Mouse (Mus musculus): ENCODE measurements around the gene Depdc5.
"Not testable (repeated sequence)": the region's sequence is repeated elsewhere in the genome, so short reads cannot be mapped to it uniquely, and the experiment has no call there.

Gene Depdc5

GRCm38 (mm10) chr5:33004110-33004509, 140.6 kb downstream of the Depdc5 start:
- no peak for DNase-seq

GRCm38 (mm10) chr5:33005442-33006145, 142.1 kb downstream of the Depdc5 start:
- peak; percentile 75 for DNase-seq

DNA sequence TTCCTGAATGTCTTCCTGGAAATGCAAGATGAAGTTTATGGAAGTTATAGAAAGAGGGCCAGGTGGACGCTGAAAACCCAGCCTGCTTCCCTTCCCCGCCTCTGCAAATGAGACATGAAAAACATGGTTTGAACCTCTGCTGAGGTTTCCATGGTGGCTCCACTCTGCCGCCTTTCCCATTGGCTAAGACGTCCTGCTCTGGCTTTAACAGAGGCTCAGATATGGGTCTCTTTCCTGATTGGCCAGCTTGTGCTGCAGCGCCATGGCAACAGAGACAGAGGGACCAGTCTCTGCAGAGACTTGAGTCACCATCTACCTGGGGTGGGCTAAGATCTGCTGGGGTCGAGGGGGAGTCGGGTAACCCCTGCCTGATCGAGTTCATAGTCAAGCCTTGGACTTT, 143.2 kb downstream of the Depdc5 start:
- peak; percentile 88 for DNase-seq

DNA sequence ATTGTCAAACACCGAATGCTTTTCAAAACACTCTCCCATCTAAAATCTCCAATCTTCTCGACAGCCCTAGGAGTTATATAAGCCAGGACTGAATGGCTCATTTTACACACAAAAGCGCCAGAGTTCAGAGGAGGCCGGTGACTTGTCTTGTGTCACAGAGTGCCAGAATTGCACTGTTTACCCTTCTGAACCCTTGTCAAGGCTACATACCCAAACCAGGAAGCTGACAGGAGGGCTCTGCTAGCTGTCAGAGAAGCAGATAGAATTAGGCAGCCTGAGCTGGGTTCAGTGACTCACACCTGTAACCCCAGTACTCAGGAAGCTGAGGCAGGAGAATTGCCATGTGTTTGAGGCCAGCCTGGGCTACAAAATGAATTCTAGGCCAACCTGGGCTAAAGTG, 143.9 kb downstream of the Depdc5 start:
- DNase-seq, result no peak

GRCm38 (mm10) chr5:33009301-33009700, 145.8 kb downstream of the Depdc5 start:
- DNase-seq, result no peak

DNA sequence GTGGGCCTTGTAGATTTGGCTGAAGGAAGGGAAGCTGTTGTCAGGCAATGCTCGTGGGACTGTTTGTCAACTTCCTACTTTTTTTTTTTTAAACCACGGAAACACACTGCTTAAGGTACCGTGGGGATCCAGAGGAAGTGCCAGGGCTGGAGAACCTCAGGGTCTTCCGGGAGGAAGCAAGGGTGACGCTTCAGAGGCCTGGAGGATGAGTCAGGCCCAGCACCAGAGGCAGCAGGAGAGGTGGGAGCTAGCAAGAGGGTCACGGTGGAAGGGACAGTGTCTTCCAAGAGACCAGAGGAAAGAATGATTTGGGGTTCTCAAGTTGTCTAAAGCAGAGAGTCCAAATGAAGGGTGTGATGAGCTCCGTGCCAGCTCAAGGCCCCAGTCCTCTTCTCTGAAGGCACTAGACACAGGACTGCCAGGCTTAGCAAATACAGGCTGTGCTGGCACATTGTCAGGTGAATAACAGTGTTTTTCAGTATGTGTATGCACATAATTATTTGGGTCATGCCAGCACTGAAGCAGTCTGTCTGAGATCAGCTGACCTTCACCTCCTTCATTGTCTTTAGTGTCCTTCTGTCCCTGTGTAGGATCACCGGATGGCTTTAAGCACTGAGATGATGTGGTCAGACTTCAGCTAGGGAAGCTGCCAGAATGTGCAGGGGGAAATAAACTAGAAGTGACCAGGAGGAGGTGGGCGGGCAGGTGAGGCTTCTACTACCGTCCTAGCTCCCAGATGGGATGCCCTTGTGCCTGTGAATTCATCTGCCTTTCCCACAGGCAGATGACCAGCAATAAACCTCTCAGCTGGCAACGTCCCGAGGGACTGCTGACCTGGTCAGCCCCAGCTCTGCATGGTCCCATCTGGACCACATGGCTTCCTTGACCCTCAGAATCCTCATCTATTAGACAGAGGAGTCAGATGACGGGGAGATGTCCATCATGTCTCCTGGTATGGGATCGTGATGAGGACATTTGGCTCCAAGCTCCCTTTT, 146.6 kb downstream of the Depdc5 start:
- DNase-seq, result no peak

DNA sequence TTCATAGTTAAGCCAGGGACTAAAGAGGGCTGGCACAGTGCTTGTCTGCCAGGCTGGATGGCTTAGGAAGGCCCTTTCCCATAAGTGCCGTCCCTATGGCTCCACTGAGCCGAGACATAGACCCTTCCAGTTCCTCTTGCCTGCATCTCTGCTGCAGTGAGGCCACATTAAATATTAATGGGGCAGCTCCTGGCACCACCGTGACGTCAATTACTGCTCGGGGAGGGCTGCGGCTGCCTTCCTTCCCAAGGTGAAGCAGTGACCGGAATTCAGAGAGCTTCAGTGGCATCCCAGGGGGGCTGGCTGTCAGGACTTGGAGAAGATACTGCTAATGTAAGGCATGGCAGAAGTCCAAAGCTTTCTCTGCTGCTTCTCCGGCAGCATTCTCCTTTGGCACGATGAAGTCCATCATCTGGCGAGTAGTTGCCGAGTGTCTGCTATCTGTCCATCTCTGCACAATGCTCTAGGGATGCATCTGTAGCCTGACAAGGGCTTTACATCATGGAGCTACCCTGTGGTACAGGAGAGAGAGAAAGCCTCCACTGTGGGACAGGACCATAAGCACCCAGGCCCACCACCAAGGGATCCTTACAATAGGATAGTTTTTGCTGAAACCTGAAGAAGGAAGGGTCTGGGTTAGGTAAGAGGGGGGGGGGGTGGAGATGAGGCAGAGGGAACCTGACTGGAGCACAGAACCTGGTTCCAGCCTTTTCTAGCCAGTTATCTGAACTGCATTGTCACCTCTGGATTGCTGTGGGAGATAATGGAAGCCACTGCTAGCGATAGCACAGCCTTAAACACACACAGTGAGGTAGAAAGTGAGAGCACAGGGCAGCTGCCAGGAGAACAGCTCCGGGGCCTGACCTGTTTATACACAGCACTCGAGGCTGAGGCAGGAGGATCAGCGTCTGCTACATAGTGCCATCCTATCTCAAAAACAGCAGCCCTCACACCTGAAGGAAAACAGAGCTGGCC, 147.9 kb downstream of the Depdc5 start:
- DNase-seq, result peak; percentile 52

- no peak for DNase-seq
Measured at GRCm38 (mm10) chr5:33014096-33014495, 150.6 kb downstream of the Depdc5 start.

GRCm38 (mm10) chr5:33015579-33015978, 152.1 kb downstream of the Depdc5 start:
- DNase-seq, result peak; percentile 71

DNA sequence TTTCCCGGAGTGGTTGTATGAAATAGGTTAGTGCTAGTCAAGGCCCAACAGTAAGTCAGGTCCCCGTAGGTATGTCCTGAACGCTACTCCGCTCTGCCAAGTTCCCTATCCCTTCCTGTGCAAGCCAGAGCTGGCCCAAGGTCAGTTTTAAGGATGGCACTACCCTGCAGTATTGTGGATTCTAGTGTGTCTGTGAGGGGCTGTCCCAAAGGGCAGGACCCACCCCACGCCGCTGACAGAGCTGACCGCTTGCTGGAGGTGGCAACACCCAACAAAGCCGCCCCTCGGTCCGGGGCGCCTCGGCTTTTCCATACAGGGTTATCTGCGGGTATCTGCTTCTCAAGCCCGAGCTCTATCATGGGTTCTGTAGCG, 154.7 kb downstream of the Depdc5 start:
- no peak for DNase-seq

DNA sequence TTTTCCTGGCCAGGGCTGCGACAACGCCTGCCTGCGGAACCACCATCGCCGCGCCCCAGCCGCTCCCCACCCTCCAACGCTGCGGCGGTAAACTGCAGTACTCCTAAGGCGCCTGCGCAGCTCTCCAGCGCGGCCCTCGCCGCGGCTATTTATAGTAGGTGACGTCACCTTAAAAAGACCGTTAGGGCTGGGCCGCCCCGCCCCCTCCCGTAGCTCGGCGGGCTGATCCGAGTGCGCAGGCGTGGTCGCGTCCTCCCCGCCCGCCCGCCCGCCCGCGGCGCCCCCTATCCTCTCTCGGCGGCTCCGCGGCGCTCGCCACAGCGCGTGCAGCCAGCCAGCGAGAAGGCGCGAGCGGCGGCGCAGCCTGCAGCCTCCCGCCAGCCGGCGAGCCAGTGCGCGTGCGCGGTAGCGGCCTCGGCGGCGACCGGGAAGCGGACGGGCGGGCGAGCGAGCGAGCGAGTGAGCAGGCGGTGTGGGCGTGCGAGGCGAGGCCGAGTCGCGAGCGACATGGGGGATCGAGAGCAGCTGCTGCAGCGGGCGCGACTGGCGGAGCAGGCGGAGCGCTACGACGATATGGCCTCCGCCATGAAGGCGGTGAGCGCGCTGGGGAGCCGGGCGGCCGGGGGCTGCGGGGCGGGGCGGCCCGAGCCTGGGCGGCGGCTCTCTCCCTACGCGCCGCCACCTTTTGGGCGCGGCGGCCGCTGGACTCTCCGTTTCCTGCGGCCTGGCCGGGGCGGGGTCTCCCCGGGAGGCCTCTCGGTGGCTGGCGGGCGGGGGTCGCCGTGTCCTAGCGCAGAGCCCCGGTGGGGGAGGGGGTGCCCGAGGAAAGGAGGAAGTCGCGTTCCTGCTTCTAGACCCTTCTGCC, 155.3 kb downstream of the Depdc5 start, which contains the start of gene Ywhah:
Gene Ywhah, plus strand, starts transcription at position 256 of the 865 bp plus-strand sequence.
- peak; percentile 97 for DNase-seq

DNA sequence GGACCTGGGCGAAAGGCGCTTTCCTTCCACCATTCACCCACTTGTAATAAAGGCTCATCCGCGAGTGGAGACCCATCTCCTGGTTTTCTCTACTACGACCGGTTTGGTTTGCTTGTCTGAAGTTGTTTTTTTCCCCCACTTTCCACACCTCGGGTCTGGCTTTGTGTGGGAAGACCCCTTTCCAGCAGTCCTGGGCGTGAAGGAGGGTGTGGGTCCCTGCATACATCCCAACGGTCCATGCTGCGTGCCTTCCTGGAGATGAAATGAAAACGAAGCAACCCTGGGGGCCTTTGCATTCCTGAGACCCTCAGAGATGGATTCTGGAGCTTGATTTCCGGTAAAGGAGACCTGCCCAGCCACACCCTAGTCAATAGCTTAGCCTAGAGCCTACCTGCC, 155.9 kb downstream of the Depdc5 start:
- no peak for DNase-seq

- DNase-seq, result no peak
Measured at GRCm38 (mm10) chr5:33021622-33022021, 158.1 kb downstream of the Depdc5 start.

- no peak for DNase-seq
Measured at GRCm38 (mm10) chr5:33023337-33023736, 159.8 kb downstream of the Depdc5 start.

DNA sequence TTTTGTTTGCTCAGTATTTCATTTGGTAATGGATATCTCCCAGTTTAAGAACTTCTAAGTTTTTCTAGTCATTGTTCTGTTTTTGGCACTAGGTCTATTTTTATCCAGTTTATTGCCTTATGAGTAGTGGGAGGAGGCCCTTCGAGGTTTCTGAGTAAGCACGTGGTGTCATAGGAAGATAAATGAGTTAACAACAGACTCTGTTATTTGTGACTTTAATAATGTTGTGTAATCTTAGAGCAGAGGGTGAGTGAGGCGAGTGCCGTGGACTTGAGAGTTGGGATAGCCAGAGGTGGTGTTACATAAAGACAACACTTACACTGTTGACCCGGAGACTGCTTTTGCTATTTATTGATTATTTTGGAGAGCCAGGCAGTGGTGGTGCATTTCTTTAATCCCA, 161.0 kb downstream of the Depdc5 start:
- DNase-seq, result no peak

- no peak for DNase-seq
Measured at GRCm38 (mm10) chr5:33028656-33029055, 165.2 kb downstream of the Depdc5 start.

DNA sequence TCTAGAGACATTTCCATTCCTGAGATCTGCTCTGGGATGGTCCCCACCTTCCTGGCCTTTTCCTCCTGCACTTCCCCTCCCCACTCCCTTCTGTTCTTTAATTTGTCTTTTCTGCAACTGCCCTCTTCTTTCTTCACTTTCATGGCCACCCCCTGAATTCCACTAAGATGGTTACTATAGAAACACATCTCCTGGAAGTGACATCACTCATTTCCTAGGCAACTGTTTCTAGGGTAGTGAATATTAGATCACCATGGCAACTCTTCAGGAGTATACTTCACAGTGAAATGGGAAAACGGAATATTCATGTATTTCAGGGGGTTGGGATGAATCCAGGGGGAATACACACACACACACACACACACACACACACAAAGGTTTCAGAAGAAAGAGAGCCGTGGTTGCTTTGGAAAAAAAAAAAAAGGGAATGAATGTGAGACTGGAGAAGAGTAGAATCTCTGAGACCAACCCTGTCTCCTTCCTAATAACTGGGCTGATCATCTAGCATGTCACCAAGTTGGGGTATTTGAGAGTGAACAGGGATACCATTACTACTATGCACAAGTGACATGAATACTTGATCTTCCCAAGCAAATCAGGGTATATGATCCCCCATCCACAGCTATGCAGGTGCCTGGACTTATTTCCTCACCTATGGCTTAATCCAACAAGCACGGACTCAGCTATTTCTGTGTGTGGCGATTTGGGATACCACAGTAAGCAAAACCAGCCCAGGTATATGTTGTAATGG, 167.1 kb downstream of the Depdc5 start:
- no peak for DNase-seq

- DNase-seq, result no peak
Measured at GRCm38 (mm10) chr5:33032036-33032773, 168.7 kb downstream of the Depdc5 start.

- DNase-seq, result peak; percentile 79
Measured at GRCm38 (mm10) chr5:33033121-33033520, 169.6 kb downstream of the Depdc5 start.

DNA sequence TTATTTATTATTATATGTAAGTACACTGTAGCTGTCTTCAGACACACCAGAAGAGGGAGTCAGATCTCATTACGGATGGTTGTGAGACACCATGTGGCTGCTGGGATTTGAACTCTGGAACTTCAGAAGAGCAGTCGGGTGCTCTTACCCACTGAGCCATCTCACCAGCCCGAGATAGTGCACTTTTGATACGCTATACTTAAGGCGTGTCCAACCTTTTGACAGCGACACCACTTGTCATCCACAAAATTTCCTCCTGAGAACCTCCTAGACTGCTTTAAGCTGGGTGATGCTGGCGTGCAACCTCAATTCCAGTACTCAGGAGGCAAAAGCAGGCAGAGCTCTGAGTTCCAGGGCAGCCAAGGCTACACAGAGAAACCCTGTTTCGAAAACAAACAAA, 170.1 kb downstream of the Depdc5 start:
- DNase-seq, result not testable (repeated sequence)

Data from right cerebral cortex, adult 18-20 months (tissue).